Mouse (Mus musculus) forebrain, embryonic 10.5 days (tissue): ENCODE data around the gene Chrnb2. TPM values are rescaled to one million over a fixed set of nuclear protein-coding genes. Genes with fewer than 3 reads are reported as not detected.

Experiments
- polyA plus RNA-seq: library from polyadenylated mRNA; unstranded; fragments of >200 nt; fragmentation: Nextera tagmentation; extraction: Ambion mirVana; gene quantifications from 2 replicates; pipeline ENCODE4 v1.2.1, GENCODE M21; 2016

Chrnb2 gene
- polyA plus RNA-seq, 1 experiment from 2014 or later, result 3.8 TPM

Other genes starting within 250 kb of the Chrnb2 start
- gene Kcnn3, start 244.5 kb downstream of the Chrnb2 start, polyA plus RNA-seq, result 0.81 and 0.92 TPM in 2 replicates
- 16.3 and 16.4 TPM in 2 replicates for gene Adar, start 49.6 kb downstream of the Chrnb2 start, polyA plus RNA-seq
- 11.8 and 12.7 TPM in 2 replicates for gene Ube2q1, start 9.0 kb upstream of the Chrnb2 start, polyA plus RNA-seq
- gene She, start 66.7 kb upstream of the Chrnb2 start, polyA plus RNA-seq, result 2.3 TPM in 2 replicates
- gene Il6ra, start 148.6 kb upstream of the Chrnb2 start, polyA plus RNA-seq, result 0.35 and 0.50 TPM in 2 replicates
- 11.2 and 14.4 TPM in 2 replicates for gene Atp8b2, start 198.9 kb upstream of the Chrnb2 start, polyA plus RNA-seq
- gene Hax1, start 234.1 kb upstream of the Chrnb2 start, polyA plus RNA-seq, result 175 and 194 TPM in 2 replicates